Mouse (Mus musculus): Measurements from ENCODE around the gene Hipk4. TPM values are rescaled to one million over a fixed set of nuclear protein-coding genes. Genes with fewer than 3 reads are reported as not detected.

The Hipk4 gene
- polyA plus RNA-seq (2015; fragmentation: Nextera tagmentation; extraction: Ambion mirVana), result 0.25 and 0.38 TPM in 2 replicates

- Histone ChIP-seq H3K4me1 (ENCODE audit: control insufficient read depth, insufficient read depth, low read length) (peaks cover 8% of the 10 kb centered on the region), H3K9ac (ENCODE audit: low read length) (no peak within 1 kb of the TSS), H3K4me3 (ENCODE audit: low read length) (no peak within 1 kb of the TSS), H3K4me2 (ENCODE audit: low read depth, low read length) (no peak within 1 kb of the TSS), H3K9me3 (replicated peaks; ENCODE audit: control insufficient read depth, low read length) (no peaks in the 10 kb centered on the region), H3K36me3 (ENCODE audit: control insufficient read depth, insufficient read depth) (no peaks in the 10 kb centered on the region), H3K27ac (ENCODE audit: low read length) (no peak within 1 kb of the TSS), H3K27me3 (ENCODE audit: control insufficient read depth, insufficient read depth, low read length) (no peaks in the 10 kb centered on the region)
- 51% methylated on average over 5 of the region's 5 CpGs for WGBS
- ATAC-seq (replicated peaks; ENCODE audit: extremely low read depth, insufficient read depth, low FRiP score), result no peak
Measured at GRCm38 (mm10) chr7:27522967-27523366, at the start of gene Hipk4. TSS of gene Hipk4 (plus strand) at chr7:27523267.

- H3K9ac ChIP-seq (ENCODE audit: low read length), result peak overlapping the region; percentile 83
- under 1% methylated on average over 34 of the region's 34 CpGs for WGBS
- H3K9me3 ChIP-seq (replicated peaks; ENCODE audit: control insufficient read depth, low read length), result no peaks in the 10 kb centered on the region
- peaks cover 11% of the 10 kb centered on the region for H3K36me3 ChIP-seq (ENCODE audit: control insufficient read depth, insufficient read depth)
- ATAC-seq (replicated peaks; ENCODE audit: extremely low read depth, insufficient read depth, low FRiP score), result no peak
- no peaks in the 10 kb centered on the region for H3K27me3 ChIP-seq (ENCODE audit: control insufficient read depth, insufficient read depth, low read length)
- H3K4me2 ChIP-seq (ENCODE audit: low read depth, low read length), result peak overlapping the region; percentile 69
- peaks cover 16% of the 10 kb centered on the region for H3K4me1 ChIP-seq (ENCODE audit: control insufficient read depth, insufficient read depth, low read length)
- H3K27ac ChIP-seq (ENCODE audit: low read length), result peak overlapping the region; percentile 93
- peak overlapping the region; percentile 83 for H3K4me3 ChIP-seq (ENCODE audit: low read length)
Measured at GRCm38 (mm10) chr7:27473835-27474489, 49.1 kb upstream of the Hipk4 start.

- peak overlapping the region; percentile 93 for H3K27ac ChIP-seq (ENCODE audit: low read length)
- H3K36me3 ChIP-seq (ENCODE audit: control insufficient read depth, insufficient read depth), result peaks cover 11% of the 10 kb centered on the region
- WGBS, result under 1% methylated on average over 23 of the region's 23 CpGs
- peak overlapping the region; percentile 83 for H3K4me3 ChIP-seq (ENCODE audit: low read length)
- no peaks in the 10 kb centered on the region for H3K27me3 ChIP-seq (ENCODE audit: control insufficient read depth, insufficient read depth, low read length)
- H3K4me1 ChIP-seq (ENCODE audit: control insufficient read depth, insufficient read depth, low read length), result peaks cover 16% of the 10 kb centered on the region
- ATAC-seq (replicated peaks; ENCODE audit: extremely low read depth, insufficient read depth, low FRiP score), result peak; percentile 88
- no peaks in the 10 kb centered on the region for H3K9me3 ChIP-seq (replicated peaks; ENCODE audit: control insufficient read depth, low read length)
- peak overlapping the region; percentile 72 for H3K4me2 ChIP-seq (ENCODE audit: low read depth, low read length)
- H3K9ac ChIP-seq (ENCODE audit: low read length), result peak overlapping the region; percentile 83
Measured at GRCm38 (mm10) chr7:27474490-27474954, 48.5 kb upstream of the Hipk4 start.

GRCm38 (mm10) chr7:27475596-27475995 is 47.5 kb upstream of the Hipk4 start:
- ATAC-seq (replicated peaks; ENCODE audit: extremely low read depth, insufficient read depth, low FRiP score), result no peak
- Histone ChIP-seq H3K27ac (ENCODE audit: low read length) (peak overlapping the region; percentile 75), H3K36me3 (ENCODE audit: control insufficient read depth, insufficient read depth) (peaks cover 11% of the 10 kb centered on the region), H3K4me3 (ENCODE audit: low read length) (no peak overlapping the region), H3K27me3 (ENCODE audit: control insufficient read depth, insufficient read depth, low read length) (no peaks in the 10 kb centered on the region), H3K4me2 (ENCODE audit: low read depth, low read length) (peak overlapping the region; percentile 72; the same call in 1 of the 2 replicates), H3K4me1 (ENCODE audit: control insufficient read depth, insufficient read depth, low read length) (peaks cover 16% of the 10 kb centered on the region), H3K9me3 (replicated peaks; ENCODE audit: control insufficient read depth, low read length) (no peaks in the 10 kb centered on the region), H3K9ac (ENCODE audit: low read length) (peak overlapping the region; percentile 63)
- WGBS, result 89% methylated on average over 2 of the region's 2 CpGs

GRCm38 (mm10) chr7:27476098-27476635 is 46.9 kb upstream of the Hipk4 start:
- H3K36me3 ChIP-seq (ENCODE audit: control insufficient read depth, insufficient read depth), result peaks cover 11% of the 10 kb centered on the region
- H3K4me3 ChIP-seq (ENCODE audit: low read length), result no peak overlapping the region
- no peak overlapping the region for H3K9ac ChIP-seq (ENCODE audit: low read length)
- 77% methylated on average over 14 of the region's 14 CpGs for WGBS
- 0 out of 2 replicates have a peak overlapping the region, but pooled peaks have one; percentile 2 for H3K4me2 ChIP-seq (ENCODE audit: low read depth, low read length)
- H3K27me3 ChIP-seq (ENCODE audit: control insufficient read depth, insufficient read depth, low read length), result no peaks in the 10 kb centered on the region
- peaks cover 19% of the 10 kb centered on the region for H3K4me1 ChIP-seq (ENCODE audit: control insufficient read depth, insufficient read depth, low read length)
- H3K27ac ChIP-seq (ENCODE audit: low read length), result peak overlapping the region; percentile 75
- H3K9me3 ChIP-seq (replicated peaks; ENCODE audit: control insufficient read depth, low read length), result no peaks in the 10 kb centered on the region
- no peak for ATAC-seq (replicated peaks; ENCODE audit: extremely low read depth, insufficient read depth, low FRiP score)

- ATAC-seq (replicated peaks; ENCODE audit: extremely low read depth, insufficient read depth, low FRiP score), result no peak
- Histone ChIP-seq H3K9me3 (replicated peaks; ENCODE audit: control insufficient read depth, low read length) (no peaks in the 10 kb centered on the region), H3K4me1 (ENCODE audit: control insufficient read depth, insufficient read depth, low read length) (peaks cover 24% of the 10 kb centered on the region), H3K27ac (ENCODE audit: low read length) (no peak overlapping the region), H3K4me3 (ENCODE audit: low read length) (no peak overlapping the region), H3K4me2 (ENCODE audit: low read depth, low read length) (no peak overlapping the region), H3K9ac (ENCODE audit: low read length) (no peak overlapping the region), H3K36me3 (ENCODE audit: control insufficient read depth, insufficient read depth) (peaks cover 11% of the 10 kb centered on the region), H3K27me3 (ENCODE audit: control insufficient read depth, insufficient read depth, low read length) (no peaks in the 10 kb centered on the region)
- 69% methylated on average over 7 of the region's 7 CpGs for WGBS
Measured at GRCm38 (mm10) chr7:27478561-27478960, 44.5 kb upstream of the Hipk4 start.

- no peaks in the 10 kb centered on the region for H3K27me3 ChIP-seq (ENCODE audit: control insufficient read depth, insufficient read depth, low read length)
- WGBS, result 89% methylated on average over 1 of the region's 1 CpGs
- no peak overlapping the region for H3K27ac ChIP-seq (ENCODE audit: low read length)
- no peak overlapping the region for H3K9ac ChIP-seq (ENCODE audit: low read length)
- no peak overlapping the region for H3K4me2 ChIP-seq (ENCODE audit: low read depth, low read length)
- H3K4me3 ChIP-seq (ENCODE audit: low read length), result no peak overlapping the region
- H3K9me3 ChIP-seq (replicated peaks; ENCODE audit: control insufficient read depth, low read length), result no peaks in the 10 kb centered on the region
- no peak for ATAC-seq (replicated peaks; ENCODE audit: extremely low read depth, insufficient read depth, low FRiP score)
- H3K4me1 ChIP-seq (ENCODE audit: control insufficient read depth, insufficient read depth, low read length), result peaks cover 24% of the 10 kb centered on the region
- H3K36me3 ChIP-seq (ENCODE audit: control insufficient read depth, insufficient read depth), result peaks cover 11% of the 10 kb centered on the region
Measured at GRCm38 (mm10) chr7:27479750-27480149, 43.3 kb upstream of the Hipk4 start.

- H3K27ac ChIP-seq (ENCODE audit: low read length), result peak overlapping the region; percentile 87
- no peaks in the 10 kb centered on the region for H3K27me3 ChIP-seq (ENCODE audit: control insufficient read depth, insufficient read depth, low read length)
- no peaks in the 10 kb centered on the region for H3K9me3 ChIP-seq (replicated peaks; ENCODE audit: control insufficient read depth, low read length)
- no peak for ATAC-seq (replicated peaks; ENCODE audit: extremely low read depth, insufficient read depth, low FRiP score)
- H3K4me3 ChIP-seq (ENCODE audit: low read length), result no peak overlapping the region
- H3K36me3 ChIP-seq (ENCODE audit: control insufficient read depth, insufficient read depth), result peaks cover 11% of the 10 kb centered on the region
- peak overlapping the region; percentile 14; the same call in 1 of the 2 replicates for H3K9ac ChIP-seq (ENCODE audit: low read length)
- H3K4me2 ChIP-seq (ENCODE audit: low read depth, low read length), result peak overlapping the region; percentile 68; the same call in 1 of the 2 replicates
- H3K4me1 ChIP-seq (ENCODE audit: control insufficient read depth, insufficient read depth, low read length), result peaks cover 19% of the 10 kb centered on the region
- WGBS, result 54% methylated on average over 3 of the region's 3 CpGs
Measured at GRCm38 (mm10) chr7:27480506-27480905, 42.6 kb upstream of the Hipk4 start.

- Histone ChIP-seq H3K4me3 (ENCODE audit: low read length) (peak overlapping the region; percentile 41), H3K9ac (ENCODE audit: low read length) (peak overlapping the region; percentile 66), H3K36me3 (ENCODE audit: control insufficient read depth, insufficient read depth) (peaks cover 11% of the 10 kb centered on the region), H3K4me1 (ENCODE audit: control insufficient read depth, insufficient read depth, low read length) (peaks cover 17% of the 10 kb centered on the region), H3K27me3 (ENCODE audit: control insufficient read depth, insufficient read depth, low read length) (no peaks in the 10 kb centered on the region), H3K27ac (ENCODE audit: low read length) (peak overlapping the region; percentile 87), H3K4me2 (ENCODE audit: low read depth, low read length) (peak overlapping the region; percentile 68), H3K9me3 (replicated peaks; ENCODE audit: control insufficient read depth, low read length) (no peaks in the 10 kb centered on the region)
- ATAC-seq (replicated peaks; ENCODE audit: extremely low read depth, insufficient read depth, low FRiP score), result no peak
- WGBS, result 14% methylated on average over 11 of the region's 11 CpGs
Measured at GRCm38 (mm10) chr7:27480927-27481626, 42.0 kb upstream of the Hipk4 start.

Data from heart, embryonic 16.5 days (tissue).